Mouse (Mus musculus) midbrain, embryonic 16.5 days (tissue): ENCODE measurements at regions not wholly inside any gene's neighbourhood (a gene's known extent, or its start where the extent isn't known, plus 50 kb on each side); places are given as distances from the start of the nearest gene placed in this dataset.

Experiments used
- ATAC-seq: fragments of 200-750 bp; cut with Nextera tagmentation; 2 replicates; pipeline ENCODE4 v1.8.0; 2017; ENCODE audit warnings: moderate TSS enrichment
- H3K27ac ChIP-seq: fragments of 300-500 bp; sonication (generic); 2 replicates; pipeline ENCODE4 v1.5.1; 2014; ENCODE audit warnings: mild to moderate bottlenecking, low read length, mixed read lengths
- H3K27me3 ChIP-seq: fragments of 300-500 bp; sonication (generic); 2 replicates; pipeline ENCODE4 v1.6.1; 2014; ENCODE audit warnings: low read depth, low read length, mixed read lengths; ENCODE audit not compliant: control insufficient read depth, insufficient read depth
- H3K36me3 ChIP-seq: fragments of 300-500 bp; sonication (generic); 2 replicates; pipeline ENCODE4 v1.6.1; 2014; ENCODE audit warnings: mild to moderate bottlenecking, low read length, moderate library complexity, mixed read lengths; ENCODE audit not compliant: control insufficient read depth, insufficient read depth
- H3K4me1 ChIP-seq: fragments of 300-500 bp; sonication (generic); 2 replicates; pipeline ENCODE4 v1.6.1; 2014; ENCODE audit warnings: mild to moderate bottlenecking, low read length, mixed read lengths; ENCODE audit not compliant: control insufficient read depth, insufficient read depth
- H3K4me2 ChIP-seq: fragments of 300-500 bp; sonication (generic); 2 replicates; pipeline ENCODE4 v1.6.1; 2014; ENCODE audit warnings: mild to moderate bottlenecking, low read length, mixed read lengths
- H3K4me3 ChIP-seq: fragments of 300-500 bp; sonication (generic); 2 replicates; pipeline ENCODE4 v1.5.1; 2014; ENCODE audit warnings: low read depth, mild to moderate bottlenecking, low read length, moderate library complexity, mixed read lengths
- H3K9ac ChIP-seq: fragments of 300-500 bp; sonication (generic); 2 replicates; pipeline ENCODE4 v1.6.1; 2014; ENCODE audit warnings: low read depth, low read length, mixed read lengths
- H3K9me3 ChIP-seq: fragments of 300-500 bp; sonication (generic); replicated peaks from 2 replicates; pipeline ENCODE4 v1.6.1; 2014; ENCODE audit warnings: mild to moderate bottlenecking, low read length, mixed read lengths; ENCODE audit not compliant: control insufficient read depth, poor library complexity, severe bottlenecking
- WGBS: fragments of 180-500 bp; shearing (Covaris S2); extraction: QIAGEN DNeasy Blood & Tissue Kit; methylation state at CpG from one replicate; pipeline ENCODE4 v1.1.7; 2014; 5-methylcytosine and 5-hydroxymethylcytosine counted together

DNA sequence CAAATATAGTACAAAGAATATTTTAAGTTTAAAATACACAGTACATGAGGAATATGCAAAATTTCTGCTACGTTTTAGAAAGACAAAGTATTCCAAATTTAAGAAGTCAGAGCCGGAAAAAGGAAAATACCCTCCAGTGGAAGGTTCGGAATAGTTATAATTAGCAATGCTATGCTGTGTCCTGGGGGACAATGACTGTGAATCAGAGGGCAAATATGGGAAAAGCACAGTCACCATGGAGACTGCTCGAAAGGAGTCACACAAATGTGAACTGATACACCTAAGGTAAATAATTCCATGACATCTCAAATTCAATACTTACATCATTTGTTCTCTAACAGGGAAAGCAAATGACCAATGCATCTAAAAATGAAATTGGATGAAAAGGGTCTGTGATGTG is 707.0 kb upstream of the Nectin3 start:
- no peak overlapping the region for H3K4me2 ChIP-seq
- no peaks in the 10 kb centered on the region for H3K36me3 ChIP-seq
- WGBS: 40% methylated on average over 4 of the region's 4 CpGs
- no peaks in the 10 kb centered on the region for H3K27me3 ChIP-seq
- no peaks in the 10 kb centered on the region for H3K9me3 ChIP-seq
- peak; percentile 82; the same call in 1 of the 2 replicates for ATAC-seq
- no peak overlapping the region for H3K4me3 ChIP-seq
- no peak overlapping the region for H3K27ac ChIP-seq
- H3K9ac ChIP-seq: no peak overlapping the region
- peaks cover 6% of the 10 kb centered on the region; the same call in 1 of the 2 replicates for H3K4me1 ChIP-seq

DNA sequence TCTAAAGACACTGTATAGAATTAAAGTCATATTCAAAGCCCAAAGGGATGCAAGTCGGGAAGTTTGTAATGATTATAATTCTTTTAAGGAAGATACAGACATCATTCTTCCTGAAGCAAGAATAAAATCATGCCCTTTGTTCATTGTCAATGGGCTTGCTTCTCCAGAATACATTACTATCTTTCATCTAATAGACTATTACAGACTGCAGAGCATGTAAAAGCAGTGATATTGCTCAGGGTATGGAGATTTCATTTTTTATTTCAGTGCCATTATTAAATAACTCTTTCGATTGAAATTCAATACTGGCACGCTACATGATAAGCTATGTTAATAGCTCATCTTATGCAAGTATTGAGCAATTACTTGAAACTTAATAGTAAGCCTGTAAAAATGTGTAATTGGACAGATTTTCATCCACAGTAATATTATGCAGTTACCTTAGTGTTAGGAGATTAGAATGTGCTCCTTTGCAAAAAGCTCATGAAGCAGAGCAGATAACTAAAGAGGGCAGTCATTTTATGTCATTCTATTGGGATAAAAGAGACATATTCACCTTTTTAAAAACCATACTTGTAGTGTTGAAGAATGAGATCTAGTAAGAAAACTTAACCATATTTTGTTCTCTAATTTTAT is 706.5 kb upstream of the Nectin3 start:
- Histone ChIP-seq H3K36me3 (no peaks in the 10 kb centered on the region), H3K27me3 (no peaks in the 10 kb centered on the region), H3K9ac (no peak overlapping the region), H3K4me3 (no peak overlapping the region), H3K4me1 (peaks cover 6% of the 10 kb centered on the region; the same call in 1 of the 2 replicates), H3K4me2 (no peak overlapping the region), H3K27ac (no peak overlapping the region), H3K9me3 (0 out of 2 replicates have a peak, but pooled peaks cover 2% of the 10 kb centered on the region)
- ATAC-seq: peak; percentile 45; the same call in 1 of the 2 replicates
- WGBS: 39% methylated on average over 3 of the region's 3 CpGs

DNA sequence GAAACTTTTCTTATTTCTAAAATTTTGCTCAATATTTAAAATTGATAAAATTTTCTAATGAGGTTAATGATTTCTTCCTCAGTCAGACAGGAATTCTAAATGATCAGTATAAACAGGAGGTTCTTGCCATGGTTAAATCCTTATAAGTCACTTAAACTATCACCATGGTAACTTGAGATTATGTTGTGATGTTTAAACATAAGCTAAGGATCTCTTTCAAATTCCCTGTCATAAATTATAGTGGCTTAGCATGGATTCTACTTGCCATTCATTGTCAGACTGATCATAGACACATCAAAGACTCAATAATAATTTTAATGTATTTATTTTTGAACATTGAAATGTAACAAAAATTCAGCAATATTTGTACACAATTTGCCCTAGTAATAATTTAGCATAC is 705.7 kb upstream of the Nectin3 start:
- 0 out of 2 replicates have a peak, but pooled peaks cover 2% of the 10 kb centered on the region for H3K9me3 ChIP-seq
- H3K4me2 ChIP-seq: no peak overlapping the region
- H3K4me1 ChIP-seq: peaks cover 6% of the 10 kb centered on the region; the same call in 1 of the 2 replicates
- H3K27me3 ChIP-seq: no peaks in the 10 kb centered on the region
- no peak overlapping the region for H3K9ac ChIP-seq
- no peaks in the 10 kb centered on the region for H3K36me3 ChIP-seq
- ATAC-seq: peak; percentile 62; the same call in 1 of the 2 replicates
- H3K27ac ChIP-seq: no peak overlapping the region
- H3K4me3 ChIP-seq: no peak overlapping the region

DNA sequence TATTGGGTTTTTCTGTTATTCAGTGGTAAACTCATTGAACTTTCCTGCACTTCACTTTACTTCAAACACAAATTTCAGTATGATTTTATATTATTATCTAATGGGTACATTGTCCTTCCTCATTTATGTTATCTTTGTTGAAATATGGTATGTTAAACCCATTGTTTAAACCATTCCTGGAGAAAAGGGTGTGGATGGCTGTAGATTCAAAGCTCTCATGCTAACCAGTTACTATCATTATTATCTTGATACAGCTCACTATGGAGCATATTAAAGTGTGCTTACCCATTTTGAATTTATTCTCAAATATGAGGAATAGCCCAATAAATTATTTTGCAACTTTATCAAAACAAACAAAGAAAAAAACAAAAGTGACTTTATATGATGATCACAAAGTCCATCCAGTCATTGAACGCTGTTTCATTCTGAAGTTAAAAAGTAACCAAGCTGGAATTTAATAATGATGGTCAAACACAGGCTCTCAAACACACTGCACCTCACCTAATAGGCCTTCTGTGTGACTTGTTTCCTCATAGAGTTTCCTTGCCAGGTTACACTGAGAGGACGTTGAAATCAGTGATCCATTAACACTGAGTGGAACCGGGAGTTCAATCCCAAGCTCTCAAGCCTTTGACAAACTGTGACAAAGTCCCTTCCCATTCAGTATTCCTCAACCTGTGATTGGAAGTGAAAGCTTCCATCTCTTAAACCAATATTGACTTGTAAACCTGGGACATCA is 673.3 kb upstream of the Nectin3 start:
- Histone ChIP-seq H3K36me3 (no peaks in the 10 kb centered on the region), H3K9ac (no peak overlapping the region), H3K27me3 (no peaks in the 10 kb centered on the region), H3K4me3 (no peak overlapping the region), H3K9me3 (no peaks in the 10 kb centered on the region), H3K27ac (no peak overlapping the region), H3K4me1 (no peaks in the 10 kb centered on the region), H3K4me2 (no peak overlapping the region)
- 96% methylated on average over 3 of the region's 3 CpGs for WGBS
- no peak for ATAC-seq

DNA sequence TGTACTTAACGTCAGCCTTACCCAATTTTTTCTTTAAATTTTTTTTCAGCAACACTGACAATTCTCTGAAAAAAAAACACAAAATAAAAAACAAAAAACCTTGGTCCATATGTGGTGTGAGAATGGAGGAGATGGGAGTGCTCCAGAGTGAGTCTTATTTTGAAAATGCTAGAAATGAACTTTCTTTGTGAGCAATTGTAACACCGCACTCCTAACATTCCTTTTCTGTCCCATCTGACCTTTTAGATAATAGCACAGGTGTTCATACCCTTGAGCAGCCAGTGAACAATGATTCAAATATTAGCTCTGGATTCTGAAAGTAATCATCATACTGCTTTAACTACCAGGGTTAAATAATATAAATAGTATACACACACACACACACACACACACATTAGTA is 666.2 kb upstream of the Nectin3 start:
- H3K36me3 ChIP-seq: no peaks in the 10 kb centered on the region
- no peaks in the 10 kb centered on the region for H3K27me3 ChIP-seq
- no peak overlapping the region for H3K4me3 ChIP-seq
- WGBS: 80% methylated on average over 2 of the region's 2 CpGs
- no peak overlapping the region for H3K9ac ChIP-seq
- H3K27ac ChIP-seq: no peak overlapping the region
- H3K4me2 ChIP-seq: no peak overlapping the region
- no peaks in the 10 kb centered on the region for H3K9me3 ChIP-seq
- no peaks in the 10 kb centered on the region for H3K4me1 ChIP-seq
- no peak for ATAC-seq
